In genomic region chr6:73003601-73004000, GRCm38 (mm10) we compare ENCODE assay signal across 21 mouse cellular contexts.
"Had no signal": no experiment of that assay in that cellular context is flagged by ENCODE, and none has a peak within 500 bp of the region (broad histone marks: within the 10 kb centered on the region; RNA-seq: fewer than 3 reads in every experiment).

No protein-coding gene starts in this region.

- H3K4me2 ChIP-seq: liver, embryonic 13.5 days; liver, embryonic 15.5 days; midbrain, embryonic 13.5 days; midbrain, embryonic 15.5 days; neural tube, embryonic 13.5 days; neural tube, embryonic 15.5 days had no signal

- H3K27me3 ChIP-seq: liver, embryonic 13.5 days; liver, embryonic 15.5 days; midbrain, embryonic 13.5 days; midbrain, embryonic 15.5 days; neural tube, embryonic 13.5 days; neural tube, embryonic 15.5 days had no signal

- H3K4me1 ChIP-seq: liver, embryonic 15.5 days; megakaryocyte, embryonic 14.5 days; midbrain, embryonic 10.5 days; midbrain, embryonic 13.5 days; midbrain, embryonic 15.5 days; neural tube, embryonic 13.5 days; neural tube, embryonic 15.5 days had no signal

- ATAC-seq: liver, postnatal 0 days; midbrain, embryonic 13.5 days; midbrain, embryonic 15.5 days had no signal

- H3K9me3 ChIP-seq: liver, embryonic 13.5 days; liver, embryonic 15.5 days; megakaryocyte, embryonic 14.5 days; midbrain, embryonic 10.5 days; midbrain, embryonic 13.5 days; midbrain, embryonic 15.5 days; neural tube, embryonic 13.5 days; neural tube, embryonic 15.5 days had no signal

- H3K36me3 ChIP-seq: liver, embryonic 13.5 days; liver, embryonic 15.5 days; midbrain, embryonic 10.5 days; midbrain, embryonic 13.5 days; midbrain, embryonic 15.5 days; neural tube, embryonic 13.5 days; neural tube, embryonic 15.5 days had no signal

- H3K27ac ChIP-seq: liver, embryonic 13.5 days; liver, embryonic 15.5 days; macrophage; midbrain, embryonic 10.5 days; midbrain, embryonic 13.5 days; midbrain, embryonic 15.5 days; neural tube, embryonic 13.5 days; neural tube, embryonic 15.5 days had no signal

- DNase-seq: liver, embryonic 13.5 days; liver, postnatal 0 days; lung, adult 2 months; lung, postnatal 10 days; retina, postnatal 1 day; right cerebral cortex, adult 18-20 months; right cerebral cortex, postnatal 25 days; right cerebral cortex, postnatal 4 days; spleen, adult 18-20 months; thymus, adult 18-20 months; thymus, postnatal 14 days; thymus, postnatal 36 days had no signal

- H3K4me3 ChIP-seq: liver, embryonic 13.5 days; liver, embryonic 15.5 days; megakaryocyte, embryonic 14.5 days; midbrain, embryonic 10.5 days; midbrain, embryonic 13.5 days; midbrain, embryonic 15.5 days; myocyte; neural tube, embryonic 13.5 days; neural tube, embryonic 15.5 days had no signal

- H3K9ac ChIP-seq: liver, embryonic 13.5 days; liver, embryonic 15.5 days; liver, postnatal 0 days; midbrain, embryonic 13.5 days; midbrain, embryonic 15.5 days; neural tube, embryonic 13.5 days; neural tube, embryonic 15.5 days had no signal
